Comparison of ENCODE assay signal across 15 mouse cellular contexts in genomic region chr10:86342713-86343112, GRCm38 (mm10). TPM values are rescaled to one million over a fixed set of nuclear protein-coding genes. Genes with fewer than 3 reads are reported as not detected.
DNase-seq lines count a peak whose midpoint lies in the region; ATAC-seq and TF ChIP-seq lines count a peak whose summit lies in the region.
"Had no signal": no experiment of that assay in that cellular context is flagged by ENCODE, and none has a peak within 500 bp of the region (broad histone marks: within the 10 kb centered on the region; RNA-seq: fewer than 3 reads in every experiment).

No protein-coding gene starts in this region.

- peaks cover 46% of the 10 kb centered on the region for H3K36me3 ChIP-seq in heart, adult 2 months (ENCODE audit: control insufficient read depth, insufficient read depth, low read length)
- peaks cover 9% of the 10 kb centered on the region; the same call in 1 of the 2 replicates for H3K36me3 ChIP-seq in liver, embryonic 12.5 days
- H3K36me3 ChIP-seq: midbrain, embryonic 13.5 days had no signal

- H3K4me1 ChIP-seq in heart, adult 2 months (ENCODE audit: control insufficient read depth, insufficient read depth, low read length), result peaks cover 47% of the 10 kb centered on the region
- H3K4me1 ChIP-seq in liver, embryonic 12.5 days, result peaks cover 58% of the 10 kb centered on the region
- H3K4me1 ChIP-seq: neural tube, embryonic 12.5 days had no signal

- no peaks in the 10 kb centered on the region for H3K27me3 ChIP-seq in heart, adult 2 months (ENCODE audit: control insufficient read depth, insufficient read depth, low read length)
- 0 out of 2 replicates have a peak, but pooled peaks cover 3% of the 10 kb centered on the region for H3K27me3 ChIP-seq in liver, embryonic 12.5 days (replicated peaks)
- H3K27me3 ChIP-seq: midbrain, embryonic 13.5 days; neural tube, embryonic 12.5 days had no signal

- no peaks in the 10 kb centered on the region for H3K9me3 ChIP-seq in liver, embryonic 12.5 days (replicated peaks)
- H3K9me3 ChIP-seq: midbrain, embryonic 13.5 days; neural tube, embryonic 12.5 days had no signal

- no peak for TF ChIP-seq CTCF in heart, adult 2 months (IDR thresholded peaks at IDR 0.05)
- no peak for TF ChIP-seq CTCF in left cerebral cortex, adult 2 months (IDR thresholded peaks at IDR 0.05)

- no peak overlapping the region for H3K4me2 ChIP-seq in liver, embryonic 12.5 days
- H3K4me2 ChIP-seq: midbrain, embryonic 13.5 days; neural tube, embryonic 12.5 days had no signal

- TF ChIP-seq EP300 in heart, adult 2 months (IDR thresholded peaks at IDR 0.05; ENCODE audit: insufficient read depth, low read depth, low read length), result no peak

- ATAC-seq in liver, embryonic 12.5 days, result peak; percentile 69
- ATAC-seq in granulocyte monocyte progenitor cell, adult 5-6 weeks (replicated peaks; ENCODE audit: poor library complexity, severe bottlenecking), result no peak
- ATAC-seq: forebrain, embryonic 16.5 days; inflammation-experienced regulatory T-cells, adult 6 months; midbrain, embryonic 13.5 days had no signal

- H3K9ac ChIP-seq in heart, adult 2 months (ENCODE audit: low read depth, low read length), result no peak overlapping the region
- H3K9ac ChIP-seq in liver, embryonic 12.5 days, result no peak overlapping the region
- H3K9ac ChIP-seq: midbrain, embryonic 13.5 days; neural tube, embryonic 12.5 days had no signal

- WGBS in heart, adult 2 months, result 70% methylated on average over 7 of the region's 7 CpGs
- WGBS in liver, embryonic 12.5 days (ENCODE audit: insufficient replicate concordance), result 16% methylated on average over 7 of the region's 7 CpGs

- H3K4me3 ChIP-seq in heart, adult 2 months, result no peak overlapping the region
- H3K4me3 ChIP-seq in left cerebral cortex, adult 2 months, result no peak overlapping the region
- no peak overlapping the region for H3K4me3 ChIP-seq in liver, embryonic 12.5 days
- H3K4me3 ChIP-seq: midbrain, embryonic 13.5 days; neural tube, embryonic 12.5 days had no signal

- no peak for TF ChIP-seq POLR2A in heart, adult 2 months (IDR thresholded peaks at IDR 0.05; ENCODE audit: insufficient read depth, low read depth, low read length)

- no peaks in the 10 kb centered on the region for H3K79me2 ChIP-seq in heart, adult 2 months (replicated peaks; ENCODE audit: control insufficient read depth, insufficient read depth, low read length)

- H3K27ac ChIP-seq in heart, adult 2 months, result peak overlapping the region; percentile 92
- peak overlapping the region; percentile 36; the same call in 1 of the 2 replicates for H3K27ac ChIP-seq in left cerebral cortex, adult 2 months
- H3K27ac ChIP-seq in liver, embryonic 12.5 days, result peak overlapping the region; percentile 68
- H3K27ac ChIP-seq: midbrain, embryonic 13.5 days; neural tube, embryonic 12.5 days had no signal

- intact Hi-C loops in heart, adult 2 months (cut with DNase I), result loop anchor here (5.0 kb wide), 1 partner anchor 115 kb away; no protein-coding TSS in a partner anchor
- intact Hi-C loops in left cerebral cortex, adult 2 months (cut with DNase I), result loop anchor here (5.0 kb wide), 1 partner anchor 40 kb away; the partner anchor contains the start of gene Timp3
- intact Hi-C loops in left cerebral cortex, postnatal 4 days (cut with DNase I), result no loop called here

- DNase-seq in heart, adult 2 months, result no peak
- no peak for DNase-seq in heart, adult 18-20 months
- no peak for DNase-seq in left cerebral cortex, adult 2 months (ENCODE audit: extremely low spot score in 1 of 2, low spot score in 2 of 2)
- no peak for DNase-seq in left cerebral cortex, postnatal 4 days
- DNase-seq in yolk sac, embryonic 10.5 days (ENCODE audit: low spot score), result peak; percentile 76
- no peak for DNase-seq in left cerebral cortex, adult 18-20 months (ENCODE audit: low spot score in 2 of 2)
- DNase-seq: cerebellum, adult 2 months; lung, postnatal 10 days; spleen, adult 18-20 months had no signal

RNA-seq across cellular contexts. Expression of gene Timp3, which starts 42.5 kb away (rescaled TPM):
- total RNA-seq in heart, adult 2 months (2021), result 100 to 1,000 TPM; 154 to 174 TPM
- polyA plus RNA-seq in heart, adult 2 months (2012; rRNA removed), result 80.2 and 114 TPM in 2 replicates
- 100 to 1,000 TPM; 161 to 188 TPM for total RNA-seq in heart, adult 18-20 months (2021)
- total RNA-seq in left cerebral cortex, adult 2 months (2021), result 10 to 100 TPM; 63.7 to 64.9 TPM
- total RNA-seq in left cerebral cortex, postnatal 4 days (2021), result 10 to 100 TPM; 40.2 to 42.6 TPM
- 16.3 and 17.0 TPM in 2 replicates for polyA plus RNA-seq in liver, embryonic 12.5 days (2016; fragmentation: Nextera tagmentation; extraction: Ambion mirVana)
- not detected in 2 replicates for total RNA-seq in granulocyte monocyte progenitor cell, adult 5-6 weeks (2014; fragmentation: Nextera tagmentation)
- total RNA-seq in granulocyte monocyte progenitor cell, adult 5-6 weeks (2017), result 0.62 and 1.2 TPM in 2 replicates
- 10 to 100 TPM; 58.8 to 67.6 TPM for total RNA-seq in left cerebral cortex, adult 18-20 months (2021)
- polyA plus RNA-seq: inflammation-experienced regulatory T-cells, adult 6 months had no signal

Comparison
In these comparisons a context has a peak if more than half of its experiments do, and no peak if none do; other contexts are left out.
1. H3K27ac ChIP-seq: peak in every context shown above with its lines; median percentile 92 in heart, adult 2 months; 68 in liver, embryonic 12.5 days; 36 in left cerebral cortex, adult 2 months.
2. RNA of gene Timp3, which starts 42.5 kb away (total RNA-seq): 161 to 188 TPM in heart, adult 18-20 months, 154 to 174 TPM in heart, adult 2 months, 58.8 to 67.6 TPM in left cerebral cortex, adult 18-20 months, 63.7 to 64.9 TPM in left cerebral cortex, adult 2 months and 40.2 to 42.6 TPM in left cerebral cortex, postnatal 4 days; 0.62 to 1.2 TPM in granulocyte monocyte progenitor cell, adult 5-6 weeks; every median in the first group is over 10 times any median in the second.